Mouse (Mus musculus): ENCODE results near the gene Duox1. TPM values are rescaled to one million over a fixed set of nuclear protein-coding genes. Genes with fewer than 3 reads are reported as not detected.
A peak's percentile ranks its signal among the peaks of the same experiment; 100 is the strongest.
"Not testable (repeated sequence)": the region's sequence is repeated elsewhere in the genome, so short reads cannot be mapped to it uniquely, and the experiment has no call there.

Gene Duox1
- total RNA-seq, 1 experiment from 2014 or later, result not detected

DNA sequence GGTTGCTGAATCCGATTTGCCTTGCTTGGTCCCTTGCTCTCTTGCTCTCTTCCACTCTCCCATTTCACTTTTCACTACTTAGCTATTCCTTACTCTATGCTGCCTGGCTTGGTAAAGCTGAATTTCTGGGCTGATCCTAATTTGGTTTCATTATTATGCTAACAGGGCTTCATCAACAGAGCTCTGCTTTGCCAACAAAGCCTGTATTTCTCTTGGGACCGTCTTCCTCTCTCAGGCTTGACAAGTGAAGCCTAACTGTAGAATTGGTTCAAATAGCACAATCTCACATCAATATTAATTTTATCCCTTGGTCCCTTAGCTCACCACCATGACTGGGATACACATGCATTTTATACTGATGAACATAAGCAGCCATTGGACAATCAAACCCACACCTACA, 3.9 kb upstream of the Duox1 start:
- no peak for DNase-seq

DNA sequence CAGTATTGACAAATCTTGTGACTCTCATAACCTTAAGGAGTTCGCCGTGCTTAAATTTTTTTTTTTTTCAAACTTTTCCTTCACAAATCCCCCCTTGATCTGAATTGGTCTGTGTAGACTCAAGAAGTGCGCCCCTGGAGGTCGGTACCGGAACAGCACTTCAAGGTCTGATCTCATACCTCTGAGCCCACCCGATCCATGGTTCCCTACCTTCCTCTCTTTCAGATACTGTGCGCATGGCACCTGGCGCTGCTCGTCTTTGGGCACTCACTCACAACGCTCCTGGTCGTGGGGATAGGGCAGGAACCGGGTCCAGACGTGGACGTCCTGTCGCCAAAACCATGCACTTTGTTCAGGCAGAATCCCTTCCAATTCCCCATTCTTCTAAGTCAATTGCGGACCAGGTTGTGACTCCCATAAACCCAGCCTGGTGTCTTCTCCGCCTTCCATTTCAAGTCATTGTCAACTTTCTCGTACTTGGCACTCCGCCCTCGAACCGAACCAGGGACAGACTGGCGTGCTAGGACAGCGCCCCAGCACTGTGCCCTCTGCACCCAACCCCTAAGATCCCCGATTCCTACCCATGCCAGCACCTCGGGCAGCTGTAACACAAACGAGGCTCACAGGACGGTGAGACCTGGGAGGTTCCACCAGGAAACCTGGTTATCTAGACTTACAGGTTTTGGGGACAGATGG, 2.6 kb upstream of the Duox1 start:
- peak; percentile 55 for DNase-seq

DNA sequence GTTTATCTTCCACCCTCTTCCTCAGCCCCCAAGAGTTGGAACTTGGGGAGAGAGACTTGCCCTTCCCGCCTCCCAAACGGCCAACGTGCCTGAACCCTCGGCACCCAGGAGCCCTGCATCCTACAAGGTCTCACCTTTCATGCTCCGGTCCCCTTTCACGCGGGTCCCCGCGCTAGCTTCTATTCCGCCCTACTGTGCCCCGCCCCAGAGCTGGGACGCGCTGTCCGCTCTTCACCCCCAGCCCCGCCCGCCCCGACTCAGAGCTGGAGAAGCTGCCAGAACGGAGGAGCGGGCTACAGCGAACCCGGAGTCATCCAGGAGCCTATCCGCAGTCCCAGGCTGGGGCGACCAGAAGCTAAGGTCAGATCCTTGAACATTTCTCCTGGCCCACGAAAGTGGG, 1.9 kb upstream of the Duox1 start, which contains the start of gene Duoxa1:
Duoxa1 (minus strand) TSS at position 195 of the 400 bp plus-strand sequence.
- DNase-seq, result no peak

DNA sequence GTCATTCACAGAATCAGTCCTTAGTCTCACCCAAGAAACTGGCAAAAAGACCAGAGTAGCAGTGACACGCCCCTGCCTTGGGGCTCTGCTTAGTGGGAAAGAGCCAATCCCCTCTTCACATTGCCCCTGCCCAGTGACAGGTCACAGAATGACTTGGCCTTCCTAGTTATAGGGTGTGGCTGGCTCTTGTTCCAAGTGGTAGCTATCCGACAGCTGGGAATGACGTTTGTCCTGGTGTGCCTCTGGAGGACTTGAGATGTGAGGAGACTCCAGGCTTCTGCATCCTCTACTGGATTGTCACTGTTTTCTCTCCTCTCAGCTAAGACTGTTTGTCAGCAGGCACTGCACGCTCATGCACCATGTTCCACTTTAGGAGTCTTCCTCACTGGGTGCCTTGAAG, 1.9 kb downstream of the Duox1 start:
- no peak for DNase-seq

GRCm38 (mm10) chr2:122323960-122324359, 8.5 kb downstream of the Duox1 start:
- no peak for DNase-seq

DNA sequence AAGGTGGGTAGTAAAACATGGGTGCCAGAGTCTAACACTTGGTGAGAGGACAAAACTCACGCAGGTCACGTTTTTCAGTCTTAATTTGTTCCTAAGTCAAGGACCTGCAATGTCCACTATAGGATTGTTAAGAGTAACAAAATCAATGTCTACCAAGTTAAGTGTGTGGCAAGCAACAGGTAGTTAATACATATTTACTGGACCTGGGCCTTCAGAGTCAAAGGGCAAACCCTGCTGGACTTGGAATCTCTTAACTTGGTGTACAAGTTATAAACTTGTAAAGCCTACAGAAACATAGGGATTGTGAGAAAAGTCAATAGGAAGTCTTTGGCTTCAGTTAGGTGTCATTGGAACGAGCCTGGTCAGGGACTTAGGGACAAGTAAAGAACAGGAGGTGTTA, 9.1 kb downstream of the Duox1 start:
- no peak for DNase-seq

DNA sequence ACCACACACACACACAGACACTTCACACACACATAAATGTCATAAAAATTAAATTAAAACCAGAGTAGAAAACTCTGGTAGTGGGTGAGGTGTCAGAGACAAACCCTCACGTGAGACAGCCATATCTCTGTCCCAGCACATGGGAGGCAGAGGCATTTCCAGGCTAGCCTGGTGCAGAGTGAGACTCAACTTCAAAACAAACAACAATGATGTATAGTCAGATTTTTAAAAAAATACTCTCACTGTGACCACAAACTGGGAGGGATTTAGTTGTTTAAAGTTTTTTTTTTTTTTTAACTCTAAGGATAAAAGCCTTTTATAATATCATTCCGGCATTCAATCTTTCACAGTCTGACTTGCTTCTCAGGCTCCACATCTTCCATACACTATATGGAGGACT, 9.9 kb downstream of the Duox1 start:
- no peak for DNase-seq

DNA sequence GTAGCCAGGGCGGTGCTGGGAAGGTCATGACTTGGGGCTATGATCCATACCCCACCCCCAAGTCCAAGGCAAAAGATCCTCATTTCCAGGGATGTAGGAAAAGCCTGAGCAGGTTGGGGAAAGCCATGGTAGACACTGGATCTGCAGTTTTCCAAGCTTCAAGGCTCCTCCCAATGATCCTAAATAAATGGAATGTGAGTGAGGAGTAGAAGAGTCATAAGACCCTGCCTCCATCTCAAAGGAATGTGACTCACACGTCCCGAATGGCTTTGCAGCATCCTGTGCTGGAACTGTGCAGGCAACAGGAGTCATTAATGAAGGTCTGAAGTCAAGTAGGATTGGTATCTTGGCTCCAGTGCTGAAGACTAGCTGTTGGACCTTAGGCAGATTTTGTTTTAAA, 12.5 kb downstream of the Duox1 start:
- DNase-seq, result no peak

- not testable (repeated sequence) for DNase-seq
Measured at GRCm38 (mm10) chr2:122330317-122330716, 14.8 kb downstream of the Duox1 start.

DNA sequence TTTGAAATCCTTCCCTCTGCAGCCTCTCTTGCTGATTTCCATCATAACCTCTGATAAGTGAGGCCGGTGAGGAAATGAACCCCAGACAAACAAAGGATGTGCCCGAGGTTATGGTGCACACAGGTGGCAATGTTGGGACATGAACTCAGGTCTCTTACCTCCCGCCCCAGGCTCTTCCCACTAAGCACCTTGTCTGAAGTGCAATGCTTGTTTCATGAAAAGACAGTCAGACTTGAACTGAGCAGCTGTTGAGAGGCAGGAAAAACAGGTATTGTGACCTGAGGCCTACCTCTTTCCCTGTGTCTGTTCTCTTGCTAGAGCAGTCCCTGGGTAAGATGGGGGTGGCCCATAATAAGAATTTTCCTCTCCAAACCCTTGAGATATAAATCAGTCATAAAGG, 16.8 kb downstream of the Duox1 start:
- DNase-seq, result no peak

GRCm38 (mm10) chr2:122334170-122334569, 18.7 kb downstream of the Duox1 start:
- DNase-seq, result no peak

GRCm38 (mm10) chr2:122337291-122337690, 21.8 kb downstream of the Duox1 start:
- DNase-seq, result no peak

- DNase-seq, result no peak
Measured at GRCm38 (mm10) chr2:122345106-122345893, 29.8 kb downstream of the Duox1 start.

DNA sequence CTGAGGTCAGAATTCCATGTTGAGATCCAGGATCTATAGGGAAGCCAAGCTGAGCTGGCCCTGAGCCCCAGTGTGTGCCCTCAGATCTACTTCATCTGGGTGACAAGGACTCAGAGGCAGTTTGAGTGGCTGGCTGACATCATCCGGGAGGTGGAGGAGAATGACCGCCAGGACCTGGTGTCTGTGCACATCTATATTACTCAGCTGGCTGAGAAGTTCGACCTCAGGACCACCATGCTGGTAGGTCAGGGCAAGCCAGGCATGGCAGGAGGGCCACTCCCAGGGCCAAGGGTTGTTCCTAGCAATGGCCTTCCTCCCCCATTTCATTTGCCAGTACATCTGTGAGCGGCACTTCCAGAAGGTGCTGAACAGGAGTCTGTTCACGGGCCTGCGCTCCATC, 30.7 kb downstream of the Duox1 start:
- not testable (repeated sequence) for DNase-seq

- DNase-seq, result no peak
Measured at GRCm38 (mm10) chr2:122347257-122347656, 31.8 kb downstream of the Duox1 start.

- DNase-seq, result peak; percentile 90
Measured at GRCm38 (mm10) chr2:122348531-122349131, 33.2 kb downstream of the Duox1 start.

- DNase-seq, result no peak
Measured at GRCm38 (mm10) chr2:122349136-122349785, 33.8 kb downstream of the Duox1 start.

DNA sequence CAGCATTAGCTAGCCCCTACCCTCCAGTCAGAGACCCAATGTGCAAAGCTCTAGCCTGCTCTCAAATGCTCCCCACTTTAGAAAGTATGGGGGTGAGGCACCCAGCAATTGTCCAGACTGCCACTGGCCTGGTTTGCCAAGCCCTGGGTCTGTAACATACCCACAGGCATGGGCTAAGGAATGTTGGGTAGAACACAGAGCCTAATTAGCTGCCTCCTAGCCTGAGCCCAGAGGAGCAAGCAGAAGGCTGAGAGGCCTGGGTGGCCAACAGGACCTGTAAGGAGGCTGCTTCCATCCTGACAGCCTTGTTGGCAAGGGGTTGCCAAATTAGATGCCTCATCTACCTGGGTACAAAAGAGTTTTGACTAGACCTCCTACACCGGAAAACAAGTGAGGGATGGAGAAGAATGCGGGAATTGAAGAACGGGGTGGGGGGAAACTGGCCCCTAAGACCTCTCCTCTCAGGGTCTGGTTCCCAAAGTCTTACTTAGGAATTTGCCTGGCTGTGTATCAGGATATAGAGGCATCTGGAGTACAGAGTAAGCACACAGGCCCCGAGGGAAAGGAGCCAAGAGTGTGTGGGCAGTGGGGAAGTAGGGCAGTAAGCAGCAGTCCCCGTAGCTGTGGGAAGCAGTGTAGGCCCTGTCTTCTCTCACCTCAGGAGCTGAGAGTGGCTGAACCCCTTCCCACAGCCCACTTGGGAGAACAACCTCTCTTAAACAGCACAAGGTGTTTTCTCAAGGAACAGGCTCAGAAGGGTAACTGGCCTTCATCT, 35.9 kb downstream of the Duox1 start:
- no peak for DNase-seq

GRCm38 (mm10) chr2:122351931-122352329, 36.5 kb downstream of the Duox1 start:
- peak; percentile 52 for DNase-seq

DNA sequence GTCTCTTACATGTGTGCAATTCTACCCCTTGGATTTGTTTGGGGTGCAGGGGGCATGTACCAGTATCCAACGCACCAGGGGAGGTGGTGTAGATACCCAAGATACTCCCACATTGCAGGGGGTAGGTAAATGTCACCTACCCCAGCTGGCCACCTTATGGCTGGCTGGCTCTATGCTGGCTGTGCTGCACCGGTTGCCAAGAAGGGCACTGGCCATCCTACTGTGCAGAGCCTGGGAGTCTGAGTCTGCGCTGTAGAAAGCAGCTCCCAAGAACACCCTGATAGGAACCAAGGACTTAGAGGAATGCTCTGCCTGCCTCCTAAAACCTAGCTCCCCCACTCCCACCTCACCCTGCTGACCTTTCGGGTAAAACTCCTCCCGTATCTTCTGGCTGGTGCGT, 37.5 kb downstream of the Duox1 start:
- DNase-seq, result no peak

- DNase-seq, result no peak
Measured at GRCm38 (mm10) chr2:122353765-122354164, 38.3 kb downstream of the Duox1 start.
